Mouse (Mus musculus) spleen, postnatal 10 days (tissue): ENCODE measurements around the gene Cfap126.

Experiments used
- DNase-seq, 2 experiments: peaks; one replicate each; pipeline ENCODE4 v3.0.0; 2021 to 2022; ENCODE audit warnings: low spot score in 2 of 2

Cfap126 gene

GRCm38 (mm10) chr1:171094424-171094823, 19.3 kb upstream of the Cfap126 start:
- no peak for DNase-seq

- no peak for DNase-seq
Observed at GRCm38 (mm10) chr1:171096110-171096964, 17.4 kb upstream of the Cfap126 start.

- DNase-seq: no peak
Observed at GRCm38 (mm10) chr1:171097136-171097535, 16.6 kb upstream of the Cfap126 start.

- no peak for DNase-seq
Observed at GRCm38 (mm10) chr1:171097612-171098011, 16.1 kb upstream of the Cfap126 start.

- DNase-seq: no peak
Observed at GRCm38 (mm10) chr1:171101033-171101432, 12.7 kb upstream of the Cfap126 start.

- peak; percentile 87 to 88 for DNase-seq
Observed at GRCm38 (mm10) chr1:171101733-171102546, 11.8 kb upstream of the Cfap126 start.

- peak; percentile 83 to 86 for DNase-seq
Observed at GRCm38 (mm10) chr1:171102547-171103177, 11.1 kb upstream of the Cfap126 start.

GRCm38 (mm10) chr1:171103179-171103840, 10.4 kb upstream of the Cfap126 start:
- DNase-seq: peak in 1 of 2 experiments; percentile 47

GRCm38 (mm10) chr1:171105226-171105625, 8.5 kb upstream of the Cfap126 start:
- no peak for DNase-seq

- no peak for DNase-seq
Observed at GRCm38 (mm10) chr1:171109620-171110019, 4.1 kb upstream of the Cfap126 start.

- DNase-seq: no peak
Observed at GRCm38 (mm10) chr1:171110659-171111019, 3.1 kb upstream of the Cfap126 start.

- peak; percentile 92 to 93 for DNase-seq
Observed at GRCm38 (mm10) chr1:171111020-171111780, 2.5 kb upstream of the Cfap126 start.

- peak in 1 of 2 experiments; percentile 52 for DNase-seq
Observed at GRCm38 (mm10) chr1:171111781-171112575, 1.7 kb upstream of the Cfap126 start.

- DNase-seq: no peak
Observed at GRCm38 (mm10) chr1:171112986-171113385, 732 bp upstream of the Cfap126 start.

GRCm38 (mm10) chr1:171116280-171116679, 2.6 kb downstream of the Cfap126 start:
- DNase-seq: no peak

- peak in 1 of 2 experiments; percentile 48 for DNase-seq
Observed at GRCm38 (mm10) chr1:171118269-171118684, 4.6 kb downstream of the Cfap126 start.

- DNase-seq: no peak
Observed at GRCm38 (mm10) chr1:171118996-171119395, 5.3 kb downstream of the Cfap126 start.

GRCm38 (mm10) chr1:171119405-171119804, 5.7 kb downstream of the Cfap126 start:
- no peak for DNase-seq

GRCm38 (mm10) chr1:171120893-171121292, 7.2 kb downstream of the Cfap126 start:
- no peak for DNase-seq

- no peak for DNase-seq
Observed at GRCm38 (mm10) chr1:171121839-171122238, 8.1 kb downstream of the Cfap126 start.
